Mouse (Mus musculus) midbrain, postnatal 0 days (tissue): Measurements from ENCODE around the gene Plin4. TPM values are rescaled to one million over a fixed set of nuclear protein-coding genes. Genes with fewer than 3 reads are reported as not detected.

ENCODE experiments used
- ATAC-seq: fragments of 200-750 bp; cut with Nextera tagmentation; 2 replicates; pipeline ENCODE4 v1.8.0; 2017; ENCODE audit warnings: moderate number of reproducible peaks, mild to moderate bottlenecking, moderate TSS enrichment, moderate library complexity; ENCODE audit not compliant: low FRiP score
- DNase-seq: peaks from one replicate; pipeline ENCODE4 v3.0.0-alpha.2; 2015; ENCODE audit warnings: low spot score
- H3K27ac ChIP-seq: fragments of 300-500 bp; sonication (generic); 2 replicates; pipeline ENCODE4 v1.5.1; 2014; ENCODE audit warnings: low read depth, mild to moderate bottlenecking, low read length, mixed read lengths
- H3K27me3 ChIP-seq: fragments of 300-500 bp; sonication (generic); 2 replicates; pipeline ENCODE4 v1.6.1; 2014; ENCODE audit warnings: low read length, control low read depth, mixed read lengths; ENCODE audit not compliant: insufficient read depth
- H3K36me3 ChIP-seq: fragments of 300-500 bp; sonication (generic); 2 replicates; pipeline ENCODE4 v1.6.1; 2014; ENCODE audit warnings: low read length, control low read depth, mixed read lengths; ENCODE audit not compliant: insufficient read depth
- H3K4me1 ChIP-seq: fragments of 300-500 bp; sonication (generic); 2 replicates; pipeline ENCODE4 v1.6.1; 2014; ENCODE audit warnings: mild to moderate bottlenecking, control low read depth, antibody characterized with exemption, low read length, mixed read lengths; ENCODE audit not compliant: insufficient read depth
- H3K4me2 ChIP-seq: fragments of 300-500 bp; sonication (generic); 2 replicates; pipeline ENCODE4 v1.6.1; 2014; ENCODE audit warnings: low read depth, mild to moderate bottlenecking, low read length, mixed read lengths; ENCODE audit not compliant: poor library complexity, severe bottlenecking
- H3K4me3 ChIP-seq: fragments of 300-500 bp; sonication (generic); 2 replicates; pipeline ENCODE4 v1.5.1; 2014; ENCODE audit warnings: low read depth, mild to moderate bottlenecking, low read length, moderate library complexity
- H3K9ac ChIP-seq: fragments of 300-500 bp; sonication (generic); replicated peaks from 2 replicates; pipeline ENCODE4 v1.6.1; 2014; ENCODE audit warnings: mild to moderate bottlenecking, low read length, moderate library complexity, mixed read lengths; ENCODE audit not compliant: poor library complexity, severe bottlenecking
- H3K9me3 ChIP-seq: fragments of 300-500 bp; sonication (generic); 2 replicates; pipeline ENCODE4 v1.6.1; 2016; ENCODE audit warnings: low read length, control low read depth
- CTCF ChIP-seq: IDR thresholded peaks from 2 replicates; pipeline ENCODE4 v1.5.1; 2016; ENCODE audit warnings: antibody characterized with exemption, mild to moderate bottlenecking
- WGBS: fragments of 180-500 bp; shearing (Covaris S2); extraction: QIAGEN DNeasy Blood & Tissue Kit; methylation state at CpG from one replicate; pipeline ENCODE4 v1.1.7; 2014; 5-methylcytosine and 5-hydroxymethylcytosine counted together
- polyA plus RNA-seq: library from polyadenylated mRNA; unstranded; fragments of >200 nt; fragmentation: Nextera tagmentation; extraction: Ambion mirVana; gene quantifications from 2 replicates; pipeline ENCODE4 v1.2.1, GENCODE M21; 2015
- total RNA-seq: library from RNA; depleted of rRNA; stranded (reverse); fragments of >200 nt; gene quantifications from 2 replicates; pipeline ENCODE4 v1.2.3, GENCODE M21; 2014

Plin4 gene
- total and polyA plus RNA-seq, 2 experiments from 2014 or later = 0.04 to 0.55 TPM

DNA sequence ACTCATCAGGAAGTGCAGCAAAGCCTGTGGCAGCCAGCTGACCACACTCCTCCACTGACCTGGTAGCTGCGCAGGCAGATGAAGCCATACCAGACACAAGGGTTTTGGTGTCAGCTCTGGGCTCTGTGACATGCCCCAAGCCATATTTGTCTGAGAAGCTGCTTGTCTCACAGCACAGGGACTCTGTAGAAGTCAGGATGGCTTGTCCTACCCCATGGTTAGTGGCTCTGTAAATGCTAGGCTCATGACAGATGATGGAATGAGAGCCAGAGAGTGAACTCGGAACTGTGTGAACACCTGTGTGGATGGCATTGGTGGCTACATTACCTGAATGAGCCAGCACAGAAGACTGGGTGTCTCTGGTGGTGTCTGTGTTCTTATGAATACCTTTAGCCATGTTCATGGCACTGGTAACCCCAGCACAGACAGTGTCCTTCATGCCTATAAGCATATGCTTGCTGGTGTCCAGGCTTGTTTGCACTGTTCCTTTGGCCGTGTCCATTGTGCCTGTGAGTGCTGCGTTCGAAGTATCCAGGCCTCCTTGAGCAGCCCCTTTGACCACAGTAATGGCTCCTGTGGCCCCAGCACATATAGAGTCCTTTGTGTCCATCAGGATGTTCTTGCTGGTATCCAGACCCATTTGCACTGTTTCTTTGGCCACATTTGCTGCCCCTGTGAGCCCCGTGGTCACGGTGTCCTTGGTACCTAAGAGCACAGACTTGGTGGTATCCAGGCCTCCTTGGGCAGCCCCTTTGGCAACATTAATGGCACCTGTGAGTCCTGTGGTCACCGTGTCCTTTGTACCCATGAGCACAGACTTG, 5.9 kb downstream of the Plin4 start:
- Histone ChIP-seq H3K27me3 (no peaks in the 10 kb centered on the region), H3K9me3 (no peaks in the 10 kb centered on the region), H3K27ac (no peak overlapping the region), H3K4me3 (no peak overlapping the region), H3K9ac (no peak overlapping the region), H3K4me1 (no peaks in the 10 kb centered on the region), H3K36me3 (peaks cover 50% of the 10 kb centered on the region), H3K4me2 (no peak overlapping the region)
- WGBS = 95% methylated on average over 8 of the region's 8 CpGs
- ATAC-seq (no peak), DNase-seq (no peak)
- no peak for TF ChIP-seq CTCF

- ATAC-seq (no peak), DNase-seq (no peak)
- Histone ChIP-seq H3K36me3 (peaks cover 56% of the 10 kb centered on the region), H3K9ac (no peak overlapping the region), H3K27me3 (no peaks in the 10 kb centered on the region), H3K9me3 (no peaks in the 10 kb centered on the region), H3K4me2 (no peak overlapping the region), H3K4me1 (no peaks in the 10 kb centered on the region), H3K27ac (no peak overlapping the region), H3K4me3 (no peak overlapping the region)
- no peak for TF ChIP-seq CTCF
- 96% methylated on average over 9 of the region's 9 CpGs for WGBS
Measured at GRCm38 (mm10) chr17:56102927-56103326, 6.7 kb downstream of the Plin4 start.

DNA sequence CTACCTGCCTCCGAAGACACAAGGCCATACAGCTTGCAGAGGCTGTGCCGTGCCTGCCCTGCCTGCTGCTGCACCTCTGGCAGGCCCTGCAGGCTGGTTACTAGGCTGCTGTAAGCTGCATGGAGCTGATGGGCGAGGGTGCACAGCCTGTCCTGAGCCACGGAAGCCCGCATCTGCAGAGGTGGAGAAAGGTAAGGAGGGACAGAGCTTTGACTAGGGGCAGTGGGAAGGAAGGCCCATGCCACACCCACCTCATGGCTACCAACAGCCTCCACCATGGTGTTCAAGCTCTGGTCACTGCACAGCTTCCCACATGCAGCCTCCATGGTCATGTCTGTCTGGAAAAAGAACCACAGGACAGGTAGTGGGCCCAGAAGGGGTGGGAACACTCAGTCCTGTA, 7.4 kb downstream of the Plin4 start:
- no peak overlapping the region for H3K4me2 ChIP-seq
- peaks cover 62% of the 10 kb centered on the region for H3K36me3 ChIP-seq
- ATAC-seq = no peak
- no peak for DNase-seq
- no peaks in the 10 kb centered on the region for H3K9me3 ChIP-seq
- H3K27ac ChIP-seq = no peak overlapping the region
- 93% methylated on average over 5 of the region's 5 CpGs for WGBS
- no peaks in the 10 kb centered on the region for H3K4me1 ChIP-seq
- H3K27me3 ChIP-seq = no peaks in the 10 kb centered on the region
- no peak overlapping the region for H3K9ac ChIP-seq
- H3K4me3 ChIP-seq = no peak overlapping the region
- TF ChIP-seq CTCF = no peak

DNA sequence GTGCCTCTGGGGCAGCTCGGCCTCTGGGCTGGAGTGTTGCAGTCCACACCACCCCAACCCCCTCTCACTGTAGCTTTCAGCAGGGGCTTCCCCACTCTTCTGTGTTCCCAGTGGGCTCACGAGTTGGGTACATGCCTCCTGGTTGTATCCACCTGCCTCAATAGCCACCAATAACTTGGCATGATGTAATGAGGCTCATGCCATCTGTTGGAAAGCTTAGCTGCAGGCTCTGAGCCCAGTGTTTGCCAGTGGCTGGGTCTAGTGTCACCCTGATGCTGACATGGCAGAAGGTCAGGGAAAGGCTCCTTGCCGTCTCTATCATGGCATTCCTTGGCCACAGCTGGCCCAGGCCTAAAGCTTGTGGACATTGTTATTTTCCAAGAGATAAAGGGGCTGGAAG, 8.8 kb downstream of the Plin4 start:
- no peaks in the 10 kb centered on the region for H3K27me3 ChIP-seq
- no peaks in the 10 kb centered on the region for H3K4me1 ChIP-seq
- H3K4me3 ChIP-seq = no peak overlapping the region
- no peak overlapping the region for H3K4me2 ChIP-seq
- DNase-seq (no peak), ATAC-seq (no peak)
- H3K27ac ChIP-seq = no peak overlapping the region
- H3K9me3 ChIP-seq = no peaks in the 10 kb centered on the region
- H3K36me3 ChIP-seq = peaks cover 75% of the 10 kb centered on the region
- no peak for TF ChIP-seq CTCF
- H3K9ac ChIP-seq = no peak overlapping the region
- 93% methylated on average over 3 of the region's 3 CpGs for WGBS

GRCm38 (mm10) chr17:56098711-56099572, 10.7 kb downstream of the Plin4 start:
- DNase-seq (no peak), ATAC-seq (no peak)
- Histone ChIP-seq H3K9me3 (no peaks in the 10 kb centered on the region), H3K4me3 (no peak overlapping the region), H3K36me3 (peaks cover 83% of the 10 kb centered on the region), H3K27me3 (no peaks in the 10 kb centered on the region), H3K4me2 (no peak overlapping the region), H3K4me1 (no peaks in the 10 kb centered on the region), H3K27ac (no peak overlapping the region), H3K9ac (no peak overlapping the region)
- 91% methylated on average over 15 of the region's 15 CpGs for WGBS
- 0 out of 2 replicates have a peak, but pooled peaks have one; percentile 22 for TF ChIP-seq CTCF

- Histone ChIP-seq H3K4me2 (no peak overlapping the region), H3K27ac (no peak overlapping the region), H3K9ac (no peak overlapping the region), H3K36me3 (peaks cover 76% of the 10 kb centered on the region), H3K9me3 (no peaks in the 10 kb centered on the region), H3K27me3 (no peaks in the 10 kb centered on the region), H3K4me1 (no peaks in the 10 kb centered on the region), H3K4me3 (no peak overlapping the region)
- ATAC-seq (no peak), DNase-seq (no peak)
- TF ChIP-seq CTCF = no peak
- WGBS = 93% methylated on average over 8 of the region's 8 CpGs
Measured at GRCm38 (mm10) chr17:56098180-56098579, 11.4 kb downstream of the Plin4 start.
